Mouse (Mus musculus): ENCODE measurements around the gene Rapgef5. TPM values are rescaled to one million over a fixed set of nuclear protein-coding genes. Genes with fewer than 3 reads are reported as not detected.

Rapgef5 gene
- polyA plus RNA-seq, 1 experiment from 2014 or later: 52.1 TPM

DNA sequence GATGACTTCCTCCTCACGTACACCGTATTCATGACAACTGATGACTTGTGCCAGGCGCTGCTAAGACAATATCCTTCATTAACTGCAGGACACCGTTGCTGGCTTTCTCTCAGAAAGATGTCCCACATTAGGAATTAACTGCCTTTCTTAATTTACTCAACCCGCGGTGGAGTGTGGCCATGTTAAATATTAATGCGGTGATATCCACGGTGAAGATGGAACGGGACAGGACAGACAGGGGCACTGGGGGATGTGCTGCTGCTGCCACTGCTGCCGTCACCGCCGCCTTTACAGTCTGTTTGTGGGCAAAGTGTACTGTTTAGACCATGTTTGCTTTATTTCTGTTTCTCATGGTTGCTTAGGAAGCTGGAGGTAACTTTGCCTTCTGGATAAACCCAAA is 193.0 kb downstream of the Rapgef5 start:
- no peak overlapping the region for H3K4me2 ChIP-seq (replicated peaks; ENCODE audit: low read depth, low read length)
- no peak for TF ChIP-seq EP300 (IDR thresholded peaks at IDR 0.05)
- H3K27ac ChIP-seq (ENCODE audit: low read length): no peak overlapping the region
- no peak overlapping the region for H3K9ac ChIP-seq (replicated peaks; ENCODE audit: low read depth)
- DNase-seq (ENCODE audit: low spot score): no peak
- no peaks in the 10 kb centered on the region for H3K27me3 ChIP-seq (replicated peaks; ENCODE audit: insufficient read depth, low read length)
- H3K9me3 ChIP-seq (ENCODE audit: low read length): no peaks in the 10 kb centered on the region
- 66% methylated on average over 12 of the region's 12 CpGs for WGBS
- no peak for ATAC-seq
- H3K4me1 ChIP-seq (ENCODE audit: insufficient read depth, low read depth, low read length): no peaks in the 10 kb centered on the region
- H3K36me3 ChIP-seq (ENCODE audit: insufficient read depth, low read length): 0 out of 2 replicates have a peak, but pooled peaks cover 6% of the 10 kb centered on the region
- H3K4me3 ChIP-seq (ENCODE audit: low read depth, low read length): no peak overlapping the region

DNA sequence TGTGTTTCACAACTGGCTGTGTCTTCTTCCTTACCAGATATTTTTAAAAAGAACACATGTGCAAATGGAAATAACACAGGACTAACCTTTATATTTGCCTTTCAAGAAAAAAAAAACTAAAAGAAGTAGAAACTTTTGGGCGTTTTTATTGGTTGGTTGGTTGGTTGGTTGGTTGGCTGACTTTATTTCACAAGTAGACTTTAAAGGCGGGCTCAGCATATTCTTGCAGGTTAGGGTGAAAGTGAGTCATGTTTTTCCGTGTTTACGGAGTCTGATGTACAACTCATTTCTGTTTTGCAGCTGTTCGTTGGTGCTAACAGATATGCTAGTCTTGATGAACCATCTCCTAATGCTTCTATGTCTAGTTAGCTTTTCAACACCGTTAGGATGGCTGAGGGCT is 196.2 kb downstream of the Rapgef5 start:
- no peak for DNase-seq (ENCODE audit: low spot score)
- Histone ChIP-seq H3K4me1 (ENCODE audit: insufficient read depth, low read depth, low read length) (no peaks in the 10 kb centered on the region), H3K4me3 (ENCODE audit: low read depth, low read length) (no peak overlapping the region), H3K4me2 (replicated peaks; ENCODE audit: low read depth, low read length) (no peak overlapping the region), H3K9ac (replicated peaks; ENCODE audit: low read depth) (no peak overlapping the region), H3K27ac (ENCODE audit: low read length) (no peak overlapping the region), H3K36me3 (ENCODE audit: insufficient read depth, low read length) (peaks cover 6% of the 10 kb centered on the region; the same call in 1 of the 2 replicates), H3K9me3 (ENCODE audit: low read length) (no peaks in the 10 kb centered on the region), H3K27me3 (replicated peaks; ENCODE audit: insufficient read depth, low read length) (no peaks in the 10 kb centered on the region)
- no peak for TF ChIP-seq EP300 (IDR thresholded peaks at IDR 0.05)
- TF ChIP-seq CTCF (IDR thresholded peaks at IDR 0.05): no peak
- no peak for ATAC-seq
- WGBS: 89% methylated on average over 6 of the region's 6 CpGs

DNA sequence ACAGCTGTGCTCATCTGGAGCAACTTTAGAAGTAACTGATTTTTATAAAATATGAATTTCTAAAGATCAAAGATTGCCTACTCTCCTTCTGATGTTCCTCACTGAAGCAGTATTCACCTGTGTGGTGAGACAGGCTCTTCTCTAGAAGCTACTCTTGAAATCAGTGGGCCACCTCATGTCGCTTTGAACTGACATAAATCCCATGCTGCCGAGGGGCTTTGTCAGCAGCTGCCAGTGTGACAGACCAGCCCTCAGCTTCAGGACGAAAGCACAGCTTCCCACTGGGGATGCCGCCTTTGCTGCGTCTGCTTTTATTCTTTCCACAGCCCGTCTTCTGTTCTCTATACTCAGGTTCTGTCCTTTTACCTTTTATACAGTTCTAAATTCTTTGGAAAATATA is 197.3 kb downstream of the Rapgef5 start:
- Histone ChIP-seq H3K9ac (replicated peaks; ENCODE audit: low read depth) (no peak overlapping the region), H3K27ac (ENCODE audit: low read length) (no peak overlapping the region), H3K4me1 (ENCODE audit: insufficient read depth, low read depth, low read length) (no peaks in the 10 kb centered on the region), H3K4me2 (replicated peaks; ENCODE audit: low read depth, low read length) (no peak overlapping the region), H3K27me3 (replicated peaks; ENCODE audit: insufficient read depth, low read length) (no peaks in the 10 kb centered on the region), H3K4me3 (ENCODE audit: low read depth, low read length) (no peak overlapping the region), H3K36me3 (ENCODE audit: insufficient read depth, low read length) (peaks cover 6% of the 10 kb centered on the region; the same call in 1 of the 2 replicates), H3K9me3 (ENCODE audit: low read length) (no peaks in the 10 kb centered on the region)
- no peak for TF ChIP-seq CTCF (IDR thresholded peaks at IDR 0.05)
- no peak for TF ChIP-seq EP300 (IDR thresholded peaks at IDR 0.05)
- ATAC-seq (no peak), DNase-seq (ENCODE audit: low spot score) (no peak)
- 78% methylated on average over 6 of the region's 6 CpGs for WGBS

DNA sequence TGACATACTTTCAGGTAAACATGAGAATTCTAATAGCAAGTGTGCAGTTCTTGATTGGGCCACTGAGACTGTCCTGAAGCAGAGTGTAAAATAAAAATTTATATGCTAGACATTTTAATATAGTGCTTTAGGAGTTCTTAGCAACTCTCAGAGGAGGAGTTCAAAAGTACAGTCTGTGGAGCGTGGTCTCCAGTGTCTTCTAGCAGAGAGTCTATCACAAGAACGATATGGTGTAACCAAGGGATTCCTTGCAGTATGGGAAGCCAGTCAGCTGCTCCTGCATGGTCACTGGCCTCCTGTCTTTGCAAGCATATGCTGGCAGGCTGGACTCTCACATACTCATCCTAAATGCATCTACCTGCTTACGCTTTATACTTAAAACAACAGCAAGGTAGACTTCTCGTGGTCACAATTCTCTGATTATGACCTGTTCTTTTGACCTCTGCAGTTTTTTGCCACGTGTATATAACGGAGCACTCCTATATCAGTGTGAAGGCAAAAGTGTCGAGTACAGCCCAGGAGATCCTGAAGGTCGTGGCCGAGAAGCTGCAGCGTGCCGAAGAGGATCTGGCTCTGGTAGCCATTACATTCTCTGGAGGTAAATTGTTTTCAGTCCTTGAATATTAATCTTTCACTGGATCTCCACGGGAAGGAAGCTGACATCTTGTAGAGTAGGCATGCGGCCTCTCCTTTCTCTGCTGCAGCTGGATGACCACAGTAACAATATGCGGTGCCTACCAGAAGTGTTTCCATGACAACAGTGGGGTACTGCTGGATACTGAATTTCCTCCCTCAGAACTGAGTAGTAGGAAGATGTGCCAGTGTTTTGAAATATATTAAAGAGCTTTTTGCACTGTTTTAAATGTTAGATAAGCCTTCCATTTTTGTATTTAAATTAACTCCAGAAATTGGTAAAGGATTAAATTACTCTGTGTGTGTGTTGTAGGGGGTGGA is 204.8 kb downstream of the Rapgef5 start:
- no peaks in the 10 kb centered on the region for H3K4me1 ChIP-seq (ENCODE audit: insufficient read depth, low read depth, low read length)
- 64% methylated on average over 14 of the region's 14 CpGs for WGBS
- TF ChIP-seq CTCF (IDR thresholded peaks at IDR 0.05): no peak
- TF ChIP-seq EP300 (IDR thresholded peaks at IDR 0.05): no peak
- no peak overlapping the region for H3K27ac ChIP-seq (ENCODE audit: low read length)
- no peak overlapping the region for H3K4me3 ChIP-seq (ENCODE audit: low read depth, low read length)
- H3K4me2 ChIP-seq (replicated peaks; ENCODE audit: low read depth, low read length): no peak overlapping the region
- no peak for DNase-seq (ENCODE audit: low spot score)
- no peaks in the 10 kb centered on the region for H3K9me3 ChIP-seq (ENCODE audit: low read length)
- H3K27me3 ChIP-seq (replicated peaks; ENCODE audit: insufficient read depth, low read length): no peaks in the 10 kb centered on the region
- peaks cover 10% of the 10 kb centered on the region; the same call in 1 of the 2 replicates for H3K36me3 ChIP-seq (ENCODE audit: insufficient read depth, low read length)
- H3K9ac ChIP-seq (replicated peaks; ENCODE audit: low read depth): no peak overlapping the region
- peak; percentile 67 for ATAC-seq

DNA sequence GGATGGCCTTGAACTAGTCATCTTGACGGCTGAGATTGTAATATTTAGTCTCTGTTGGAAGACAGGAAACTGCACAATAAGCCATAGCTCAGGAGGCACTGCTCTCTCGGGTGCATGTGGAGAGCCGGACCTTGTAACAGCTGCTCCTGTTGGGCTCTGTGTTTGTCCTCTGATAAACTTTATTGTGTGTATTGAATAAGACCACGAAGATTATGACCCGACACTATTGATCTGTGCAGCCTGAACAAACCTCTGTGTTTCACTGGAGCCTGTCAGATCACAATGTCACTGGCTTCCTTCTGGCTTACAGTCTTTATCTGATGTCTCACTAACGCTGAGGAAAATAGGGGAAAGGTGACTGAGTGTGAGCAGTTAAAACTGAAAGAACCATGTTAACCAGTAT is 205.5 kb downstream of the Rapgef5 start:
- DNase-seq (ENCODE audit: low spot score) (no peak), ATAC-seq (no peak)
- TF ChIP-seq EP300 (IDR thresholded peaks at IDR 0.05) (no peak), CTCF (IDR thresholded peaks at IDR 0.05) (no peak)
- H3K27me3 ChIP-seq (replicated peaks; ENCODE audit: insufficient read depth, low read length): no peaks in the 10 kb centered on the region
- no peak overlapping the region for H3K4me3 ChIP-seq (ENCODE audit: low read depth, low read length)
- no peaks in the 10 kb centered on the region for H3K9me3 ChIP-seq (ENCODE audit: low read length)
- peaks cover 13% of the 10 kb centered on the region; the same call in 1 of the 2 replicates for H3K36me3 ChIP-seq (ENCODE audit: insufficient read depth, low read length)
- no peaks in the 10 kb centered on the region for H3K4me1 ChIP-seq (ENCODE audit: insufficient read depth, low read depth, low read length)
- 45% methylated on average over 6 of the region's 6 CpGs for WGBS
- no peak overlapping the region for H3K27ac ChIP-seq (ENCODE audit: low read length)
- no peak overlapping the region for H3K4me2 ChIP-seq (replicated peaks; ENCODE audit: low read depth, low read length)
- H3K9ac ChIP-seq (replicated peaks; ENCODE audit: low read depth): no peak overlapping the region

DNA sequence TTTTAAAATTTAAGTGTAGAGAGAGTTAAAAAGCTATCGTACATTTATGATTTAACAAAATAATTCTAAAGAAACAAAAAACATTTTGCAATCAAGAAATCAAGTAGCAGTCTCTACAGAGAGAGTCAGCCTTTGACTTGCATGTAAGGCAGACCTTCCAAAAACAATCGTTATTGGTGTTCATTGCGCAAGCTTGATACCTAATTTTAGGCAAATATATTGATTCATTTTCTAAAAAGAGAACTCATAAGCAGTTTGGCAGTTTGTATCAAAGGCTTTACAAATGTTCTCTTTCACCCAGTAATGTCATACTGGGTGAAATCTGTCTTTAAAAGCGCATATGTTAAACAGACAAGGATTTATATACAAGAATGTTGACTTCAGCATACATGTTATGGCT is 208.7 kb downstream of the Rapgef5 start:
- no peak for DNase-seq (ENCODE audit: low spot score)
- no peaks in the 10 kb centered on the region for H3K4me1 ChIP-seq (ENCODE audit: insufficient read depth, low read depth, low read length)

More for the DNA sequence above, 208.7 kb downstream of the Rapgef5 start:
- 87% methylated on average over 4 of the region's 4 CpGs for WGBS
- Histone ChIP-seq H3K9me3 (ENCODE audit: low read length) (no peaks in the 10 kb centered on the region), H3K4me2 (replicated peaks; ENCODE audit: low read depth, low read length) (no peak overlapping the region), H3K4me3 (ENCODE audit: low read depth, low read length) (no peak overlapping the region), H3K36me3 (ENCODE audit: insufficient read depth, low read length) (peaks cover 20% of the 10 kb centered on the region; the same call in 1 of the 2 replicates), H3K27me3 (replicated peaks; ENCODE audit: insufficient read depth, low read length) (no peaks in the 10 kb centered on the region), H3K27ac (ENCODE audit: low read length) (no peak overlapping the region), H3K9ac (replicated peaks; ENCODE audit: low read depth) (no peak overlapping the region)
- no peak for TF ChIP-seq EP300 (IDR thresholded peaks at IDR 0.05)
- TF ChIP-seq CTCF (IDR thresholded peaks at IDR 0.05): no peak
- no peak for ATAC-seq

All from lung, postnatal 0 days (tissue).